Mouse (Mus musculus) heart, postnatal 4 days (tissue): ENCODE measurements at regions not wholly inside any gene's neighbourhood (a gene's known extent, or its start where the extent isn't known, plus 50 kb on each side); places are given as distances from the start of the nearest gene placed in this dataset.

Experiments
- DNase-seq: peaks from one replicate; pipeline ENCODE4 v3.0.0; 2021

DNA sequence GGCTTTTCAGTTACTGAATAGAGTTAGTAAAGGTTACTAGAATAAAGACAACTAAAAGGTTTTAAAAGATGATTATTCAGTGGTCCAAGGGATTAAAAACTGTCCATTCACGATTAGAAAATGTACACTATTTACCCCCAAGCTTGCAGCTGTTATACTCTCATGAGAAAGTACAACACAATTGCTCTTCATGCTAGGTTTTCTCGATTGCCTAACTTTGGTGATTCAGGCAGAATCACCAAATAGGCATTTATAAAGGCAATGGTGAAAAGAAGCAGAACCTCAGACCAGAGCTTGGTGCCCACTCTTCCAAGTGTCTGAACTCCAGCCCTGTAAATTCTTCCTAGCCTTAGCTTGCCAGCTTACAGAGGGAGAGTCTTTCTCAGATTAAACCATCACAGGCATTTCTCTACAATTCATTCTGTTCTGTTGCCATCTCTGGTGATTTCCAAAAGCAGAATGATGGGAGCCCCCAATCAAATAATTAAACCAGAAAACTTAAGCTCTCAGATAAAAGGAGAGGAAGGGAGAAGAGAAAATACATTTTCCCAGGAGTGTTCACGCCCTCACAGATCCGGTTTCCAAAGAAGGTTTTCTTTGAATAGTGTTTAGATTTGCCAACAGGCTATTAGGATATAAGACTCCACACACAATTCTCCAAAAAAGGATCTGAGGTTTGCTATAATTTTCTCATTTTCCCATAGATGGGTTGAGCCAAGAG lies 657.0 kb downstream of the Slc22a22 start:
- no peak for DNase-seq

DNA sequence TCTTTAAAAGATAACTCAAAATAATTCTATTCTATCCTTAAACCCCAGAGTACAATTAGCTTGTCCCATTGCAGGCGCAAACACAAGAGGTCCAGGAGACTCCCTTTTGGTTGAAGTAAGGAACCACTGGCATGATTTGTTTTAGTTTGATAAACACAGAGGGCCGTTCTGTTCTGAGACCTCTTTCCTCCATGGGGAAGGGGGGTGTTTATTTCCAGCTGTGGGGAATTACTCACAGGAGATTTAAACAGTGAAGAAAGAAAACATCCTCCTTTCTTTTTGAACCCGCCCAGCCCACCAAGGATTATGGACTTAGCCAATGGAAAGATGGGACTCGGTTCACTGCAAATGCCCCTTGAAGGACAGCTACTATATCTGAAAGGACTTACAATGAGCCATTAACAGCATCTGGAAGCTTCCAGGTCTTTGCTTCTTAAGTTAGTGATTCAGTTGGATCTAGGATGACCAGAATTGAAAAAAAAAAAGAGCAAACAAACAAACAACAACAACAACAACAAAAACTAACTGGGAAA lies 659.2 kb downstream of the Slc22a22 start:
- DNase-seq: no peak

DNA sequence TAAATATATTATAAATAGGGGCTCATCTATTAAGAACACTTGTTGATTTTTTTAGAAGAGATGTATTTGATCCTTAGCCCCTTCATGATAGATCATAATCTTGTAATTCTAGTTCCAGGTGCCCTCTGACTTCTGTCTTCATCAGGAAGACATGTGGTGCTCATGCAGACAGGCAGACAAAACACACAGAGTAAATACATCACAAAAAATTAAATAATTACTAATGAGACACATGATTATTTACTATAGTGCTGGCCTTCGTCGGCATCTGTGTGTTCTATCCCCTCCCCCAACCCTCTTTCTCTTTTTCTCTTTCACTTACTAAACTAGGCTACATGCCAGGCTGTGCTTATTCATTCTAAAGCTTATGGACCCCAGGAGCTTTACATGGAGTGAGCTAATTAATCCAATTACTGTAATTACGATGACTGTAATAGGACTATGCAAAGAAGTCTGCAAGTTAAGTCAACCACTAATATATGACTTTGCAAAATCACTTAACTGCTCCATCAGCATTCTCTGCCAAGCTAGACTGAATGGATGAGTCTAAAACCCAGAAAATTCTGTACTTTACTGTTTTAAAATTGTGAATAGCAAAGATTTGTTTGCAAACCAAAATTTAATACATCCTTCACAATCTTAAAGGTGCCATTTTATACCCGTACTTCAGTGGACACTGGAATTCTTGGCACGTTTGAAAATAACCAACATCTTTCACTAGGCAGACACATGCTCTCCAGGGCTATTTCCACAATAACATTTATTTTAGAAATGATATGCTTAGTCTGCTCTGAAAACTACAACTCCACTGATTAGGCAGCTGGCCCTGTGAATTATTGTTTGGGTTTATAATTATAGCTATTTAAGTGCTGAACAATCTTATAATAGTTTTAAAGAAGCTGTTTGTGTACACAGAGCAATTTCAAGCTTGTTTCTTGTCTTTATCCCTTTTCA lies 659.9 kb downstream of the Slc22a22 start:
- no peak for DNase-seq

DNA sequence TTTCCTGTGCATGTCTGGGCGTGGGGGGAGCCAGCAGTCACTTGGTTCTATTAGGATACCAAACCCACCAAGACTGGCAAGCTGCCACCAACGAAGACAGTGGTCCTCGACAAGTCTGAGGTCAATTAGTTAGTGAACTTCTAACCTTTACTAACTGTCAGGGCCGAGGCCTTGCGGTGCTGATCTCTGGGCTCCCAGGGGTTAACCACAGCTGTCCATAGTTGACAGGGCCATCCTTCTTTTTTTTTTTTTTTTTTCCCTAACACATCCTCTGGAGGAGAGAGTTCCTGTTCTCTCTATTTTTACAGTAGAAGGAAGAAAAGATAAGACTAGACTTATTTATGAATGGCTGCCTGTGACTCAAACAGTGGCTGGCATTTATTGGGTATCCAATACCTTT lies 663.5 kb downstream of the Slc22a22 start:
- peak; percentile 11 for DNase-seq

DNA sequence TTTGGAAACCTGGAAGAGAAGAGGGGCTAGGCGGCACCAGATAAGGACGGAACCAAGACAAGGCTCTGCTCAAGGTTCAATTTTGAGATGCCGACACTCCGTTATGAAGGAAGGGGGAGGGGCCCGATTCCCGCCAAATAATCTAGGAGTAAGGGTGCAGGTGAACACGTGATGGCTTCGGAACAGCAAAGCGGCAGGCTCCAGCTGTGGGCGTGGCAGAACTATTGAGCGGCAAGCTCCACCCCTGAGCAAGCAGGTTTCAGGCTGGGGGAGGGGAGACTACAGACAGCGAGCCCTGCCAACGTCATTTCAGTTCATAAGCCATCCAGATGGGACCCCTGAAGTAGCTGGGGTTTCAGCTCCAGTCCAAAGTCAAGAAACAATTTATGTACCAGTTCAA lies 667.3 kb downstream of the Slc22a22 start:
- no peak for DNase-seq

DNA sequence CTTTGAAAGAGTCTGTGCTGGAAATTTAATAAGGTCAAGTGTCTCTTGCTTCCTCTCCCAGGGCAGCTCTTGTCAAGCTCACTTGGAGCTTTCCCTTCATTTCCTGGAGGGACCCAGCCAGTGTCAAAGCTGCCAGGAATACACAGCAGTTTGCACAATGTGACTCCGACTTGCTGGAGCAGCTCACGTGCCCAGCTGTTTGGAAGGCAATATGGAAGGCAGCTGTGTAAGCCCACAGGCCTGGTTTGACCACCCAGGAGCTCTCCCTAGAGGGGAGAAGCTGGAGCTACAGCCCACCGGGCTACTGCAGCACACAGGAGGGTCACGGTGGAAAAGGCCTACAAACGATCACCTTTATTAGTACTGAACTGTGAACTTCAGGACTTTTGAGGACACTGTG lies 669.8 kb downstream of the Slc22a22 start:
- DNase-seq: peak; percentile 24

DNA sequence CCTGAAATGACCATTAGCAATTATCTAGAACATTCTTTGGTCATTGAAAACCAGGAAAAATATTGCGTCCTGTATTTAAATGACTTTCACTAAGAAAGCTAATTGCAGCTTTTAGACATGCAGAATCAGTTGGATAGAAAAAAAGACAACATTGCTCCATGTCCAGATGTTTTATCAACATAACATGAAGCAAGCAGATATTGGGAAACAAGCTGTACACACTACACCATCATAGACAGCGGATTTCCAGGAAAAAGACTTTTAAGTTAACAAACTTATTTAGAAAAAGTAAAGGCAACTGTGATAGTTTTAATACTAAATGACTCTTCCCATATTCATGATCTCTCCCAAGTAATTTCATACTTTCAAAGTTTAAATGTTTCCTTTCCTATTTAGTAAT lies 675.5 kb downstream of the Slc22a22 start:
- no peak for DNase-seq

DNA sequence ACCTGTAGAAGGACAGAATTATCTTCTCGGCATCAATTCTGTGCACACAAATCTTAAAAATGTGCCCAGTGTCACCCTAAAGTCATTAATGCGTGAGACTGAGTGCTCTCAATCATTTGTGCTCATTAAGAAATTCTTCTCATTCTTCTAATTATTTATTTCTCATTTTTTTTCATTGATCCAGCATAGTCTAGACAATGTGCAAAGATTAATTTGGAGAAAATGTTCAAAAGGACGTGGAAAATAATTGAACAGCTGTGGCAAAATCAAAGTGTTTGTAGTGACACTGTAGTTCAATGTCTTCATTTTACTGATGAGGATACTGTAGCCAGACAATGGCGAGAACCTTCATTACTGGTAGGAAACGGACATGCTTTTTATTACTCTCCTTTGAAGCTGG lies 702.0 kb downstream of the Slc22a22 start:
- DNase-seq: no peak

- DNase-seq: no peak
Observed at GRCm38 (mm10) chr15:56774648-56775393, 702.6 kb downstream of the Slc22a22 start.

DNA sequence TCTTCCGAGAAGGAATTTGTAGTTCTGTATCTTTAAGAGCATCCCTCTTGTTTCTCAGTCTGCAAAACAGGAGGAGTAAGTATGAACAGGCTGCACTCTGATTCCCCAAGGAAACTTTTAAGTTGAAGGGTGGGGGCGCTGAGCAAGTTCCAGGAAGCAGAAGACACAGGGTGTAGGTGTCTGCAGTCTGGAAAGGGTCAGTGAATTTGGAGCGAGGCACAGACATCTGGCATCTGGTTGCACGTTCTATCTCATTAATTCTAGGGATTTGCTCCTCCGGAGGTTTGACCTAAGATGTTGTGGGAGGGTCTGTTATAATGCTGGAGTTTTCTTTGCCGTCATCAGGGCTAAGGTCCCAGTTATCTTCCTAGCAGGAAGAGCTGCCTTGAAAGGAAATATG lies 711.1 kb downstream of the Slc22a22 start:
- DNase-seq: no peak

- DNase-seq: peak; percentile 8
Observed at GRCm38 (mm10) chr15:56764957-56765482, 712.4 kb downstream of the Slc22a22 start.

DNA sequence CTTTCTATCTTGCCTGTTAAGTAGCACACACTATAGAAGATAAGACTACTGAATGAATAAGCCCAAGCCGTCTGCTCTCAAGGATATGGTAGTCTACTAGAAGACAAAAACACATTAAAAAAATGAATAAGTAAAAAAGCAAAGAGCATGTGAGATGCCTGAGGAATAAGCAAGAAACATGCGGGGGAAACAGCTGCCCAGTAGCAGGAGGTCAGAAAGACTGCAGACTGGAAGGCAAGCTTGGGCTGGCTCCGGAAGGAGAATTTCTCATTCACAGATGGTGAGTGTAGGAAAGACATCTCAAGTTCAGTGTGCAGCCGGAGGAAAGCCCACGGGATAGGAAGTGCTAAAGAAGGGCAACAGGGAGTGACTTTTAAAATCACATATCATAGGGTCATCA lies 713.4 kb downstream of the Slc22a22 start:
- no peak for DNase-seq

DNA sequence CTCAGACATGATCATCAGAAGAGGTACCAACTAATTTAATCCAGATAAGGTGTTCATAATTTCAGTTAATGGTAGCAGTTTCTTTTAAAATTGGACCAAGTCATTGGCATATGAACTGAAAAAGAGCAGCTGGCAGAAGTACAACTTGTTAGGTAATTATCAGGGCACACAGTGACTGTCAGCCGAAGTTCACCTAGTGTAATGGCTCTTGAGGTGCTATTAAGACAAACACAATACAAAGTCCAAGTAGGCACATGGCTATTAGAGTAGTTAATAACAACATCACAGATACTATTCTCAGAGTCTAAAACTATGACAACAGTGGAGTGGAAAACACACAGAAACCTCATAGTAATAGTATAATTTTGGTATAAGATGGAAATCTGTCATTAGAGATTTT lies 730.7 kb downstream of the Slc22a22 start:
- no peak for DNase-seq

DNA sequence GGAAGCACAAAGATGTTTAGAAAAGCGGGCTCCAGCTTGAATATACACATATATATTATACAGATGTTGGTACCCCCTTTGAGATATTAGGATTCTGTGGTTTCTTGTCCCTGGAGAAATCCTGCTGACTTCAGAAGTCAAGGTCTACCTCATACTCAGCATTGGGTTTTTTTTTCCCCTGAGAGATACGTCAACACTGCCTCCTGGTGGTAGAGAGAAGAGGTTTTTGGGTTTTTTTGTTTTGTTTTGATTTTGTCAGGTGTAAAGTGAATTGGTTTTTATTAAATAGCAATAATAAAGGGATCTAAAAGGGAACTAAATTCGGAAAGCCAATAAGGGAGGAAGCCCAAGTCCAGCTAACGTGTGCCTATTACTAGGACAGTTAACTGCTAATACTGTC lies 732.5 kb downstream of the Slc22a22 start:
- DNase-seq: peak; percentile 18
